Mouse (Mus musculus) cerebellum, adult 2 months (tissue): ENCODE results near the gene Tmprss4.

Experiments used
- CTCF ChIP-seq: fragments of 200-500 bp; IDR thresholded peaks from 2 replicates; pipeline ENCODE4 v1.5.1; 2011; ENCODE audit warnings: low read depth, mild to moderate bottlenecking, control low read depth, low read length, moderate library complexity, borderline replicate concordance; ENCODE audit not compliant: insufficient read depth
- POLR2A ChIP-seq: fragments of 200-500 bp; IDR thresholded peaks from 2 replicates; pipeline ENCODE4 v1.6.1; 2011; ENCODE audit warnings: low read length, control low read depth, borderline replicate concordance; ENCODE audit not compliant: insufficient read depth

DNA sequence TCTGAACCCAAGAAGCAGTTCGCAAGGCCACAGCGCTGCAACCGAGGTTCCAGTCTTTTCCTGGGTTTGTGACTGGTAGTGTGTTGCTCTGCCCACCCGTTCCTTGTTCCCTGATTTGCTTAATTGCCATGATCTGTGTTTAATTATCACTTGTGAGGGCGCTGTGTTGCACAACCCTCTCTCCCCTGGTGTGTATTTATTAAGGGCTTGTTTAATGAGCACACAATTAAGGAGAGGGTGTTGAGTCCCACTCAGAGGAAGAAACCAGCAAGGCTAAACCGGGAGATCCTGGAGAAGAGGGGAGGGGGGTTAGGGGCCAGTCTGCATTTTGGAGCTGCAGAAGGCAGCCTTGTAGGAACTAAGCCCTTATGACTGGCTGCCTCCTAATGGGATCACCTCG lies 62.9 kb downstream of the Tmprss4 start:
- TF ChIP-seq CTCF (no peak), POLR2A (no peak)
